Mouse (Mus musculus): ENCODE measurements around the gene P2rx4.

P2rx4 gene

DNA sequence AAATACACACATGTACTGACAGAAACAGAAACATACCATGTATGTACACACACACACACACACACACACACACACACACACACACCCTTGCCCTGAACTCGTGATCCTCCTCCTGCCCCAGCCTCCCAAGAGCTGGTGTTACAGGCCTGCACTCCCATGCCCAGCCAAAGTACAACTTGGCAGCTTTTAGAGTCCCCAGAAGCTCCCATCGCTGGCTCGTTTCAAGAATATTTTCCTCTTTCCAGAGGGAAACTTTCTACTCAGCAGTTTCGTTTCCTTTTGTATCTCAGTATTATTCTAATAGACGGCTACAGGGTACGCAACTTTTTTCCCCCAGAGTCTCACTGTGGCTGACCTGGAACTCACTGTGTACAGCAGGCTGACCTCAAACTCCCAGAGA, 5.2 kb upstream of the P2rx4 start:
- CTCF ChIA-PET = interaction anchor here (0.6 kb wide), 1 partner anchor 99 kb away, joined by 3 read pairs; no protein-coding TSS in a partner anchor

DNA sequence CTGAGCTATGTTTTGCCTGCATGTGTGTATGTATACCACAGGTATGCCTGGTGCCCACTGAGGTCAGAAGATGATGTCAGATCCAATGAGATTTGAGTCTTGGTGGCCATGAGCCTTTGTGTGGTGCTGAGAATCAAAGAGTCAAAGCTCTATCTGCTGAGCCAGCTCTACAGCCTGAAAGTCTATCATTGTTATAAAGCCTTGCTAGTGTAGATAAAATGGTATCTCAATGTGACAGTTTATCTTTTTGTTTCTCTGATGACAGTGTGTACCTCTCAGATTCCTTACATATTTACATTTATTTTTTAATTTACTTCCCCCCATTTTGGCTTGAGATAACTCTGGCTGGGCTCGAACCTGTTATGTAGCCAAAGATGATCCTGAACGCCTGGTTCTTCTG, 3.8 kb upstream of the P2rx4 start:
- CTCF ChIA-PET = interaction anchor here (0.7 kb wide), 2 partner anchors 198 to 480 kb away, joined by 5 to 10 read pairs; no protein-coding TSS in a partner anchor

DNA sequence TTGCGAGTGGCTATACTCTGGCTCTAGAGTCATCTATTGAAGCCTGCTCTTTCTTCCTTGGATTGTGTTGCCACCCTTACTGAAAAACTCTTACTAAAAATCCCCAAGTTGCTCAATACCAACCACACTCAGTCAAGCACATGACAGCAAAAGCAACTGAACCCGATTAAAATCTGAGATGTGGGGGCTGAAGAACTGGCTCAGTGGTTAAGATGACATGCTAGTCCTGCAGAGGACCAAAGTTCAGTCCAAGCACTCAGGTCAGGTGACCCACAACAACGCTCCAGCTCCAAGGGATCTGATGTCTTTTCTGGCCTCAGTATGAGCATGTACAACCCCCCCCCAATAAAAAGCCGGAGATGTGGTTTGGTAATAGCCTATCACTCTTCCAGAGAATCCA, 2.8 kb upstream of the P2rx4 start:
- CTCF ChIA-PET = interaction anchor here (0.6 kb wide), 1 partner anchor 957 kb away, joined by 7 read pairs; no protein-coding TSS in a partner anchor

DNA sequence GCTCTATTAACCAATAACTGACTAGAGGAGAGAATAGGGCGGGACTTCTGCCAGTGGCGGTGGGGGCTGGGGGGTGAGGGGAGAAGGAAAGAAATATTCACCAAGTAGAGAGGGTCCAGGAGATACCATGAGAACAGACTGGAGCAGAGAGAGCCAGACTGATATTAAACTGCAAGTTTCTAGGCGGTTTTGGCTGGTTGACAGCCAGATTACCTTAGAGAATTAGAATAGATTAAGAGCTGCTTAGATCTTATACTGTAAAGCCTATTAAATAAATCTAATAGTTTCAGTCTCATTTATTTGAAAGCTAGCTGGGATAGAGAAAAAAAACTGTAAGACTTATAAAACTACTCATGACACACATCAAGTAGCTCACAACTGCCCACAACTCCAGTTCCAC, 2.2 kb upstream of the P2rx4 start:
- CTCF ChIA-PET = interaction anchor here (0.6 kb wide), 1 partner anchor 957 kb away, joined by 7 read pairs; no protein-coding TSS in a partner anchor

DNA sequence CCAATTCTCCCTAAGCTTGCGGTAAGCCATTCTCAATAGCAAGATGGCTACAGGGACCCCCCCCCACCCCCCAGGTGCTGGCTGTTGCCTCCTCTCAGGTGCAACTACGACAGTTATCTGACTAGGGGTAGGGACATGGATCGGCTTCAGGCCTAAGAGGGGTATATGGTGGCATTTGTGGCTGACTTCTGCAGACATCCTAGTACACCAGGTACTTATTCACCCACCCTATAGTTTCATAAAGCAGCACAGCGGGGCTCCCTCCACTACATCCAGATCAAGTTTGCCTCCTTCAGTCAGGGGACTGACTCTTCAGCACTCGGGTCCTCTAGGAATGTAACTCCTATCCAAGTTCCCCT, 448 bp upstream of the P2rx4 start:
- CTCF ChIA-PET = interaction anchor here (0.5 to 1.1 kb wide), 4 partner anchors 12 to 49 kb away, joined by 3 to 11 read pairs (median 4); no protein-coding TSS in a partner anchor

DNA sequence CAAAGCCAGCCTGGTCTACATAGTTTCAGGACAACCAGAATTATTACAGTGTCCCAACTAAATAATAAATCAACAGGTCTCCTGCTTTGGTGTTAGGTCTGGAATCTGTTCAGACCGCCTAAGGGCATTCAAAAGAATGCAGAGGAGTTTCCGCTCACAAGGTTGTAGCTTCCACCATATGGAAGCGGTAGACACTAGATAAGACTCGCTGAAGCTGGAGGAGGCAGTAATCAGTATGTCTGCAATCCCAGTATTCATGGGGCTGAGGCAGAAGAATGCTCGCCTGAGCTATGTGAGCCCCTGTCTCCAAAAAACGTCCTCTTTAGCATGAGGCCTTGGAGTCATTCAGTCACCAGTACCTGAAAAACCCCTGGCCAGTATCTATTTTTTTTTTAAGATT, 1.5 kb downstream of the P2rx4 start:
- CTCF ChIA-PET = interaction anchor here (0.5 kb wide), 1 partner anchor 518 kb away, joined by 7 read pairs; no protein-coding TSS in a partner anchor

- CTCF ChIA-PET = interaction anchor here (0.6 kb wide), 1 partner anchor 456 kb away, joined by 4 read pairs; no protein-coding TSS in a partner anchor
Measured at GRCm38 (mm10) chr5:122715723-122716122, 8.4 kb downstream of the P2rx4 start.

GRCm38 (mm10) chr5:122716793-122717192, 9.4 kb downstream of the P2rx4 start:
- CTCF ChIA-PET = no interaction called here

- CTCF ChIA-PET = interaction anchor here (1.0 kb wide), 1 partner anchor 11 kb away, joined by 4 read pairs; the partner anchor contains the start of gene P2rx4
Measured at GRCm38 (mm10) chr5:122718400-122718799, 11.1 kb downstream of the P2rx4 start.

DNA sequence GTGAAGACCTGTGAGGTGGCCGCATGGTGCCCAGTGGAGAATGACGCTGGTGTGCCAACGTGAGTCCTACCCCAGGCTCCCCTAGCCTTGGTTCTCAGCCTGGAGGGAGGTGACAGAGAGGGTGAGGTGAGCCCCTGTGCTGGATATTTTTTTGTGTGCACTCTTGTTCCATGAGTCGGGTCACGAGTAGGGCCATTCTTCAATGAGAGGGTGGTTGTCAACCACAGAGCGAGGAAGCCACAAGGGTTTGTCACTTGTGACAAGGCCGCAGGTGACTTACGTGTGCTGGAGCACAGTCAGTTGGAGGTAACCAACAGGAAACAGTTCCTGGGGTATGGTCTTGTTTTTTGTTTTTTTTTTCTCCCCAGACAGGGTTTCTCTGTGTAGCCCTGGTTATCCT, 11.8 kb downstream of the P2rx4 start:
- CTCF ChIA-PET = interaction anchor here (1.0 kb wide), 1 partner anchor 12 kb away, joined by 4 read pairs; the partner anchor contains the start of gene P2rx4

GRCm38 (mm10) chr5:122725453-122725852, 18.1 kb downstream of the P2rx4 start:
- CTCF ChIA-PET = interaction anchor here (0.6 to 1.5 kb wide), 4 partner anchors 14 to 251 kb away, joined by 3 to 6 read pairs (median 4); partner anchors contain the start of gene P2rx4

GRCm38 (mm10) chr5:122726068-122726467, 18.7 kb downstream of the P2rx4 start:
- CTCF ChIA-PET = interaction anchor here (0.6 to 1.5 kb wide), 5 partner anchors 13 to 278 kb away, joined by 3 to 6 read pairs (median 4); partner anchors contain the start of gene P2rx4

DNA sequence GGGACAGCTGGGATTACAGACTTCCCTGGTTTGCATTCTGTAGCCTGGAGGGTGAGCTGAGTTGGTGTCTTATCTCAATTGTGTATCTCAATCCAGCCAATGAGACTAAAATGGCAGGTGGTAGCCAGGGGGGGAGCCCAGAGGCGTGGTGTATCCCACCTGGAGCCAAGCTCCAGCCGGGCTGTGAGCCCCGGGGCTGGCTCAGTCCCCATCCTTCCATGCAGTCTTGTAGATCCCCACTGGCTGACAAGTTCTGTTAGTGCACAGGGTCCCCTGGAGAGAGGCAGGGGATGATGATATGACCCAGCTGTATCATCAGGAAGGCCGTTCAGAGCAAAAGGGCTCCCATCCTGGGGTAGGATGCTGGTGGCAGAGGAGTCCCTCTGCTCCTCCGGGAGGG, 19.3 kb downstream of the P2rx4 start:
- CTCF ChIA-PET = interaction anchor here (0.6 to 0.9 kb wide), 2 partner anchors 252 to 278 kb away, joined by 6 read pairs; no protein-coding TSS in a partner anchor

DNA sequence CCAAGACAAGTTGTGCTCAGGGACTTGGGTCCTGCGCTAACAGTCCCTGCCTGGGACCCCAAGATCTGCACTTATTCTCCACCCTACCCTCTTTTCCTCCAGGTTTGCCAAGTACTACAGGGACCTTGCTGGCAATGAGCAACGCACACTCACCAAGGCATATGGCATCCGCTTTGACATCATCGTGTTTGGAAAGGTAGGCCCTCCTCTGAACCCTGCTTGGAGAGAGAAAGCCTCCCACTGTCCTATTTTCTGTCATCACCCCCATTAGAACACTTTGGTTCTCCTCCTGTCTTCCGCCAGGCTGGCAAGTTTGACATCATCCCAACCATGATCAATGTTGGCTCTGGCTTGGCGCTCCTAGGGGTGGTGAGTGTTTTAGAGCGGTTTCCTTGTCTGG, 19.8 kb downstream of the P2rx4 start:
- CTCF ChIA-PET = no interaction called here

GRCm38 (mm10) chr5:122730776-122731175, 23.4 kb downstream of the P2rx4 start:
- CTCF ChIA-PET = no interaction called here

GRCm38 (mm10) chr5:122731321-122731720, 24.0 kb downstream of the P2rx4 start:
- CTCF ChIA-PET = no interaction called here

GRCm38 (mm10) chr5:122731991-122732673, 24.8 kb downstream of the P2rx4 start:
- CTCF ChIA-PET = interaction anchor here (0.6 to 0.7 kb wide), 4 partner anchors 38 to 330 kb away, joined by 3 to 17 read pairs (median 4); no protein-coding TSS in a partner anchor

- CTCF ChIA-PET = interaction anchor here (1.0 kb wide), 1 partner anchor 44 kb away, joined by 5 read pairs; no protein-coding TSS in a partner anchor
Measured at GRCm38 (mm10) chr5:122733881-122734280, 26.5 kb downstream of the P2rx4 start.

GRCm38 (mm10) chr5:122735853-122736252, 28.5 kb downstream of the P2rx4 start:
- CTCF ChIA-PET = no interaction called here

GRCm38 (mm10) chr5:122736761-122737160, 29.4 kb downstream of the P2rx4 start:
- CTCF ChIA-PET = interaction anchor here (0.7 kb wide), 1 partner anchor 132 kb away, joined by 5 read pairs; no protein-coding TSS in a partner anchor

GRCm38 (mm10) chr5:122743880-122744422, 36.6 kb downstream of the P2rx4 start:
- CTCF ChIA-PET = no interaction called here

GRCm38 (mm10) chr5:122747950-122748349, 40.6 kb downstream of the P2rx4 start:
- CTCF ChIA-PET = no interaction called here

GRCm38 (mm10) chr5:122754477-122754876, 47.1 kb downstream of the P2rx4 start:
- CTCF ChIA-PET = no interaction called here
